Mouse (Mus musculus) c-Kit-negative CD71-positive TER-119-positive erythroid progenitor cells, embryonic 14.5 days (primary cell): ENCODE data around the gene Stmnd1.
"Not testable (repeated sequence)": the region's sequence is repeated elsewhere in the genome, so short reads cannot be mapped to it uniquely, and the experiment has no call there.

Experiments
- DNase-seq: peaks from one replicate; pipeline ENCODE4 v3.0.0-alpha.2; 2013; ENCODE audit warnings: low read depth, low spot score

Stmnd1 gene

GRCm38 (mm10) chr13:46273453-46274110 is at the start of gene Stmnd1:
Gene Stmnd1, plus strand, starts transcription at chr13:46273721.
- no peak for DNase-seq

GRCm38 (mm10) chr13:46226956-46227355 is 46.6 kb upstream of the Stmnd1 start:
- DNase-seq, result no peak

DNA sequence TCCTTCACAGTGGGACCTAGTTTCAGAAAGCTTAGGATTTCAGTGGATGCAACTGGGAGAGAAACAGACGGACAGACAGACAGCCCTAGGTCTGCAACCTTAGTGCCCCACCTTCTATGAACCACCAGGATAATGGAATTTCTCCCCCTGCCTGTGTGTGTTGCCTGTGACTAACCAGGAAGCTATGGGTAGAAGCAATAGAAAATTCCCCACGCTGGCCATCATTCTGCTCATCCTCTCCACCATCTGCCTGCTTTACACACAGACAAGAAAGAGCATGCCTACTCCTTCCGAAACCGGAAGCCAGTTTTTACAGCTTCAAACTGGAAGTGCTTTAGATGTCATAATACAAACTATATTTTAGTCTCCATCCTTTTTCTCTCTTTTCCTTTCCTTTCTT is 46.0 kb upstream of the Stmnd1 start:
- no peak for DNase-seq

- DNase-seq, result not testable (repeated sequence)
Observed at GRCm38 (mm10) chr13:46228750-46229149, 44.8 kb upstream of the Stmnd1 start.

DNA sequence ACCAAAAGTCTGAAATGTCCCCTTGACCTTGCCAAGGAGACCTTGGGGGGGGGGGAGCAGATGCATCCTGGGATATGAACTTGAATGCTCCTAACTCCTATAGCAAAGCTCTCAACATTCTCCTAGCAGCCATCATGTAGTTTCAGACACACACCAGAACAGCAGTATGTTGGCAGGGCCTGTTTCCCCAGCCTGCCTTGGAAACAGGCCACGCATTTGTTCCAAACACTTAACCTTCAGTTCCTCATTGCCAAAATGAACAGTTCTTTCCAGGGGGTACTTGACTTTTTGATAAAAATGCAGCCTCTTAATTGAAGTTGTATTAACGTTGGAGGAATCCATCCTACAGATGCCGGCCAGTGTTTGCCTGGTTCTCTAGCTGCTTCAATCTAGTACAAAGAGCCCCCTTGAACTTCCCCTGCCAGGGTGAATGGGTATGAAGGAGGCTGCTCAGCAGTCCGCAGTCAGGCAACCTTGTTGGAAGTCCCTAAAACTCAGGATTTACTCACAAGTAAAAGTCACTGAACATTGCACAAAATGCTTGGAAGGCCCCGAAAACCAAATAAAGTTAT is 41.9 kb upstream of the Stmnd1 start:
- no peak for DNase-seq

- DNase-seq, result no peak
Observed at GRCm38 (mm10) chr13:46237723-46238349, 35.7 kb upstream of the Stmnd1 start.

DNA sequence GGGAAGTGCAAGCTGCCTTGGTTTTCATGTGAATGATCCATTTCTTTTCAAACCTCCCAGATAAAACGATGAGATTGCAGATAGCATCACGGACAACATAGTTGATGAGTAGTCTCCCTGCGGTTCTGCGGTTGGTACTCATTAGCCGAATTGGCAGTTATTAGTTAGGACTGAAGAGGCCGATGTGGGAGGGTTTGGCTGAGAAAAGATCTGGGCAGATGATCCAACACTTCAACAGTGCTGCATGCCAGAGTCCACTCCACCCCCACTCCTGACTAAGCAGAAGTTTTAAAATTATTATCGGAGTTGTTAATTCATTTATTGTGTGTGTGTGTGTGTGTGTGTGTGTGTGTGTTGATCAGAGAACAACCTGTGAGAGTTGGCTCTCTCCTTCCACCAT is 34.7 kb upstream of the Stmnd1 start:
- no peak for DNase-seq

DNA sequence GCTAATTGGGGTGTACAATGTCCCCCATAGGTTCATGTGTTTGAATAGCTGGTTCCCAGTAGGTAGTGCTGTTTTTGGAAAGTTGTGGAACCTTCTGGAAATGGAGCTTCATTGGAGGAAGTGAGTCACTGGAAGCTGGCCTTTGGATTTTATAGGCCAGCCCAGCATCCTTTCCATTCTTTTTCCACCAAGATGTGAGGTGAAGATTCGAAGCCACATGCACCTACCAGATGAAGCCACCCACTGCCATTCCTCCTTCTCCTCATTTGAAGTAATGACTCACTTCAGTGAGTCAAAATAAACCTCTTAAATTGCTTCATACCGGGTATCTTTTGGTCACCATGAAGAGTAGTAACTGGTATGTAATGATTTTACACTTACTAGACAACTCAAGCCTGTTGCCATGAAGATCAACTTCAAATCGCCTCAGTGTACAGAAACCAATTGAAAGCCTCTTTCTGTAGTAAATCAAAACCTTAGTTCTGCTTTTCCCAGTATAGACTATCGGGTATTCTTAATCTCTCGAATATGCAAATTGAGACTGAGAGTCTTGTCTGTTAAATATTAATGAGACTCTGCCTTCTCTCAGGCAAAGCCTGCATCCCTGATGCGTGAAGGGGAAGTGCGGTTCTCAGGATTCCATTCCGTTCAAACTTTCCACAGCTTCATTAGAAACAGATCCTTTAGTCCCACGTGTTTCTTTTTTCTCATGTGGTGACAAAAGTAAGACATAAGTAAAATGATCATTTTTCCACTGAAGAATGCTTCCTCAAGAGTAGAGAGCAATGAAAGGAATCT is 31.9 kb upstream of the Stmnd1 start:
- no peak for DNase-seq

GRCm38 (mm10) chr13:46253753-46254152 is 19.8 kb upstream of the Stmnd1 start:
- DNase-seq, result no peak

DNA sequence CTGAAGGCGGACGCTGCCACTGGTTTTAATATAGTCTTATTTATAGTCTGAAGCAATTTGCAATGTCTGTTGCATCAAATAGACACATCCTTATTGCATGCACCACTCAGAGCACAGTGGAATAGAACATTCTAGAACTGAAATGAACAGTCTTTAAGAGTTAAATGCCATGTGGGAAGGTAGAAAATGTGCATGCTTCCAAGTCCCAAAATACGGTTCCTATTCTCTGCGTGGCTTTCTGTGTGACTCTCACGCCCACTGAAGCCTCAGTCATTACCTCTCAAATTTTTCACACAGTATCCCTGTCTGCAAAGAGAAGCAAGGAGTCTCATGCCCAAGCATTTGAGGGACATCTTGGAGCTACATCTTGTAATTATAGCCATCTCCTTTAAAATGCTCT is 19.4 kb upstream of the Stmnd1 start:
- DNase-seq, result no peak

- no peak for DNase-seq
Observed at GRCm38 (mm10) chr13:46255616-46256015, 17.9 kb upstream of the Stmnd1 start.

DNA sequence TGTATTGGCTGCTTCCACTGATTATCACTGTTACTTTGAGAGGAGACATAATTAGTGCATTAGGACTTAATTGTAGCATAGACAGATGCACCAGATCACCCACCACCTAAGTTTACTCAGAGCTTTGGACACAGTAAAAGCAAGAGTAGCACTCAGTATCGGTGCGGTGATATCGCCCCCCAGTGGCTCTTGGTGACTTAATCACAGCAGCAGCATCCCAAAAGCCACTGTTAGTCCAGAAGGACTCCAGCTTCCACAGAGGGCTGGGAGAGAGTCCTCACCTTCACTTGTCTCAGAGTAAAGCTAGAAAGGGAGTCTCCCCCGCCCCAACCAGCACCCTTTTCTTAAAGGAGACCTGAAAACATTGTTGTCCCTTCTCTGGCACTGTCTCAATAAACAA is 15.7 kb upstream of the Stmnd1 start:
- no peak for DNase-seq

DNA sequence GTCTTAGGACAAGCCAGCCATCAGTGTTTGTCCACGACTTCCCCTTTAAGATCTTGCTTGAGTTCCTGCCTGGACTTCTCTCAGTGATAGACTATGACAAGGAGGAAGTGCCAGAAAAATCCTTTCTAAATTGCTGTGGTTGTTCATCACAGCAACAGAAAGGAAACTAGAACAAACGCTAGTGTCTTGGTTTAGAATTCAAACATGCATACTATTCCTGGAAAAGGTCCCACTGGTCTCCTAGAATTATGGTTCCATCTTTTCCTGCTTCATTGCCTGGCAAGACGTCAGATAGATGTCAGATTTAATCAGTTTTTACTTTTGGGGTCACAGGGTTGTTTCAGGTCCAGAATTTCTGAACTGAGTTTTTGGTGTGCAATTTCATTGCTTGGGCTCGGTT is 14.0 kb upstream of the Stmnd1 start:
- DNase-seq, result no peak

DNA sequence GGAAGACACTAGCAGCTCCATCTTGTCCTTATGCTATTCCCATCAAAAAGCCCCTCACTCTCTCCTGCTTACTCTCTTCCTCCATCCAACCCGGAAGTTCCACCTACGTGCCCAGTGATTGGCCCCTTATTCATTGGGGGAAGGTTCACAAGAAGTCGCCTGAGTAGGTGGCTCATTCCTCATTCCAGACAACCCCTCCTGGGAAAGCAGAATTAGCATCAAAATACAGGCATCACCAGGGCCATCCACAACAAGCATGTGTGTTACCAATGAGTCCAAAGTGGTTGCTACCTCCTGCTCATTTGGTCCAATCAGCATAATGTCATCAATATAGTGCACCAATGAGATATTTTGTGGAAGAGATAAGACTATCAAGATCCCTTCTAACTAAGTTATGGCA is 12.3 kb upstream of the Stmnd1 start:
- DNase-seq, result no peak

GRCm38 (mm10) chr13:46267783-46268182 is 5.7 kb upstream of the Stmnd1 start:
- no peak for DNase-seq

- DNase-seq, result no peak
Observed at GRCm38 (mm10) chr13:46268341-46268740, 5.2 kb upstream of the Stmnd1 start.

- DNase-seq, result no peak
Observed at GRCm38 (mm10) chr13:46268815-46269445, 4.6 kb upstream of the Stmnd1 start.

- no peak for DNase-seq
Observed at GRCm38 (mm10) chr13:46272811-46273452, 589 bp upstream of the Stmnd1 start.

DNA sequence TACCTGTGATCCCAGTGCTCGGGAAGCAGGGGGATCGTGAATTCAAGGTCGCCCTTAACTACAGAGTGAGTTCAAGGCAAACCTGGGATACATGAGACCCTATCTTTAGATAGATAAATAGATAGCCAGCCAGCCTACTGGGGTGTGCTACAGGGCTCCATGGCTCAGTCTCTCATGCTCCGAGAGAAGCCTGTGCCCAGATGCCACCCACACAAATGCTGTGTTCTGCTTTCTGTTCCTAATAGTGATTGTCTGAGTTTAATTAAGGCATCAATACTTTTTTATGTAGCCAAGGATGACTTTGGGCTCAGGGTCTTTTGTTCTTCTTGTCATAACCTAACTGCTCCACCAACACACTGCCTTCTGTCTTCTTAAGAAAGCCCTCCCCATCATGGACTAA is 2.2 kb downstream of the Stmnd1 start:
- no peak for DNase-seq

- DNase-seq, result no peak
Observed at GRCm38 (mm10) chr13:46282543-46282942, 9.0 kb downstream of the Stmnd1 start.

DNA sequence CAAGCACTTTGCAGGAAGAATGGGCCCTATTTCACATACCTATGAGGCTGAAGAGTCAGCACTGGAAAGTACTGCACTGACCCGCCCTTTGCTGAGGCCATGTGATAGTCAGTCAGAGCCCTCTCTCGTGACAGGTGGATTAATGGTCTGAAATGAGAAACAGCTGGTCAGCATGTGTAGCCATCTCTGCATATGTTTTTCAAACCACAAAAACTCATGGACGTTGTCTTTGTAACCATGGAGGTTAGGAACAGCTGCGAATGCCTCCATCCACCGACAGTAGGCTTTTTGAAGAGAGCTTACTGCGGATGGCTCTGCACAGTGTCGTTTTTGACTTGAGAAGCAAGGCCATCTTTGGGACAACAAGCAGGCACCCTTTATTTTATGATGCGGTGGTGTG is 14.3 kb downstream of the Stmnd1 start:
- DNase-seq, result no peak
